Mouse (Mus musculus): ENCODE results near the gene Fig4. TPM values are rescaled to one million over a fixed set of nuclear protein-coding genes. Genes with fewer than 3 reads are reported as not detected.

Fig4 gene
- polyA plus RNA-seq, 1 experiment from 2014 or later, result 16.4 TPM

GRCm38 (mm10) chr10:41157296-41157695 is 145.8 kb downstream of the Fig4 start:
- no peak overlapping the region for H3K4me3 ChIP-seq (ENCODE audit: low read depth, low read length)
- H3K4me2 ChIP-seq, result no peak overlapping the region
- no peaks in the 10 kb centered on the region for H3K27me3 ChIP-seq (ENCODE audit: insufficient read depth, low read length)
- no peak overlapping the region for H3K9ac ChIP-seq
- ATAC-seq (ENCODE audit: insufficient read depth), result no peak
- H3K4me1 ChIP-seq (ENCODE audit: insufficient read depth), result no peaks in the 10 kb centered on the region
- 88% methylated on average over 2 of the region's 2 CpGs for WGBS
- H3K27ac ChIP-seq (ENCODE audit: low read depth), result no peak overlapping the region
- no peaks in the 10 kb centered on the region for H3K9me3 ChIP-seq (ENCODE audit: low read depth, low read length)
- no peaks in the 10 kb centered on the region for H3K36me3 ChIP-seq (ENCODE audit: insufficient read depth)
- no peak for DNase-seq
- no peak for TF ChIP-seq CTCF (IDR thresholded peaks at IDR 0.05; ENCODE audit: low read depth)

- 38% methylated on average over 1 of the region's 1 CpGs for WGBS
- Histone ChIP-seq H3K4me3 (ENCODE audit: low read depth, low read length) (no peak overlapping the region), H3K4me2 (no peak overlapping the region), H3K27me3 (ENCODE audit: insufficient read depth, low read length) (no peaks in the 10 kb centered on the region), H3K9me3 (ENCODE audit: low read depth, low read length) (no peaks in the 10 kb centered on the region), H3K27ac (ENCODE audit: low read depth) (no peak overlapping the region), H3K36me3 (ENCODE audit: insufficient read depth) (no peaks in the 10 kb centered on the region), H3K4me1 (ENCODE audit: insufficient read depth) (peaks cover under 1% of the 10 kb centered on the region; the same call in 1 of the 2 replicates), H3K9ac (no peak overlapping the region)
- no peak for TF ChIP-seq CTCF (IDR thresholded peaks at IDR 0.05; ENCODE audit: low read depth)
- DNase-seq (no peak), ATAC-seq (ENCODE audit: insufficient read depth) (no peak)
These were observed 146.4 kb downstream of the Fig4 start for GRCm38 (mm10) chr10:41156693-41157092.

- peaks cover 6% of the 10 kb centered on the region; the same call in 1 of the 2 replicates for H3K4me1 ChIP-seq (ENCODE audit: insufficient read depth)
- no peaks in the 10 kb centered on the region for H3K9me3 ChIP-seq (ENCODE audit: low read depth, low read length)
- H3K27me3 ChIP-seq (ENCODE audit: insufficient read depth, low read length), result no peaks in the 10 kb centered on the region
- no peak for TF ChIP-seq CTCF (IDR thresholded peaks at IDR 0.05; ENCODE audit: low read depth)
- ATAC-seq (ENCODE audit: insufficient read depth) (no peak), DNase-seq (no peak)
- 75% methylated on average over 5 of the region's 5 CpGs for WGBS
- no peaks in the 10 kb centered on the region for H3K36me3 ChIP-seq (ENCODE audit: insufficient read depth)
- no peak overlapping the region for H3K4me2 ChIP-seq
- H3K27ac ChIP-seq (ENCODE audit: low read depth), result no peak overlapping the region
- no peak overlapping the region for H3K9ac ChIP-seq
- H3K4me3 ChIP-seq (ENCODE audit: low read depth, low read length), result no peak overlapping the region
These were observed 149.8 kb downstream of the Fig4 start for GRCm38 (mm10) chr10:41153229-41153750.

GRCm38 (mm10) chr10:41151901-41152300 is 151.2 kb downstream of the Fig4 start:
- no peak for TF ChIP-seq CTCF (IDR thresholded peaks at IDR 0.05; ENCODE audit: low read depth)
- Histone ChIP-seq H3K9me3 (ENCODE audit: low read depth, low read length) (no peaks in the 10 kb centered on the region), H3K27me3 (ENCODE audit: insufficient read depth, low read length) (no peaks in the 10 kb centered on the region), H3K27ac (ENCODE audit: low read depth) (no peak overlapping the region), H3K9ac (no peak overlapping the region), H3K36me3 (ENCODE audit: insufficient read depth) (no peaks in the 10 kb centered on the region), H3K4me3 (ENCODE audit: low read depth, low read length) (no peak overlapping the region), H3K4me1 (ENCODE audit: insufficient read depth) (peaks cover 6% of the 10 kb centered on the region; the same call in 1 of the 2 replicates), H3K4me2 (no peak overlapping the region)
- no peak for DNase-seq
- 73% methylated on average over 4 of the region's 4 CpGs for WGBS
- no peak for ATAC-seq (ENCODE audit: insufficient read depth)

- no peak for TF ChIP-seq CTCF (IDR thresholded peaks at IDR 0.05; ENCODE audit: low read depth)
- peak; percentile 80 for DNase-seq
These were observed 151.6 kb downstream of the Fig4 start for GRCm38 (mm10) chr10:41151441-41151840.

GRCm38 (mm10) chr10:41151021-41151420 is 152.0 kb downstream of the Fig4 start:
- peaks cover 6% of the 10 kb centered on the region; the same call in 1 of the 2 replicates for H3K4me1 ChIP-seq (ENCODE audit: insufficient read depth)
- DNase-seq, result peak; percentile 20
- 64% methylated on average over 10 of the region's 10 CpGs for WGBS
- no peaks in the 10 kb centered on the region for H3K9me3 ChIP-seq (ENCODE audit: low read depth, low read length)
- H3K4me3 ChIP-seq (ENCODE audit: low read depth, low read length), result no peak overlapping the region
- TF ChIP-seq CTCF (IDR thresholded peaks at IDR 0.05; ENCODE audit: low read depth), result no peak
- ATAC-seq (ENCODE audit: insufficient read depth), result no peak
- H3K27me3 ChIP-seq (ENCODE audit: insufficient read depth, low read length), result no peaks in the 10 kb centered on the region
- H3K27ac ChIP-seq (ENCODE audit: low read depth), result no peak overlapping the region
- 0 out of 2 replicates have a peak overlapping the region, but pooled peaks have one; percentile 2 for H3K9ac ChIP-seq
- H3K4me2 ChIP-seq, result peak overlapping the region; percentile 40
- no peaks in the 10 kb centered on the region for H3K36me3 ChIP-seq (ENCODE audit: insufficient read depth)

More at GRCm38 (mm10) chr10:41151441-41151840, 151.6 kb downstream of the Fig4 start:
- Histone ChIP-seq H3K27ac (ENCODE audit: low read depth) (no peak overlapping the region), H3K4me1 (ENCODE audit: insufficient read depth) (peaks cover 6% of the 10 kb centered on the region; the same call in 1 of the 2 replicates), H3K9ac (0 out of 2 replicates have a peak overlapping the region, but pooled peaks have one; percentile 2), H3K4me3 (ENCODE audit: low read depth, low read length) (no peak overlapping the region), H3K4me2 (peak overlapping the region; percentile 40), H3K27me3 (ENCODE audit: insufficient read depth, low read length) (no peaks in the 10 kb centered on the region), H3K9me3 (ENCODE audit: low read depth, low read length) (no peaks in the 10 kb centered on the region), H3K36me3 (ENCODE audit: insufficient read depth) (no peaks in the 10 kb centered on the region)
- WGBS, result 43% methylated on average over 18 of the region's 18 CpGs
- ATAC-seq (ENCODE audit: insufficient read depth), result no peak

GRCm38 (mm10) chr10:41150496-41150895 is 152.6 kb downstream of the Fig4 start:
- no peaks in the 10 kb centered on the region for H3K36me3 ChIP-seq (ENCODE audit: insufficient read depth)
- H3K4me2 ChIP-seq, result no peak overlapping the region
- DNase-seq (no peak), ATAC-seq (ENCODE audit: insufficient read depth) (no peak)
- no peaks in the 10 kb centered on the region for H3K9me3 ChIP-seq (ENCODE audit: low read depth, low read length)
- whole genome bisulfite sequencing, result 76% methylated on average over 2 of the region's 2 CpGs
- no peak overlapping the region for H3K4me3 ChIP-seq (ENCODE audit: low read depth, low read length)
- no peak for TF ChIP-seq CTCF (IDR thresholded peaks at IDR 0.05; ENCODE audit: low read depth)
- no peak overlapping the region for H3K27ac ChIP-seq (ENCODE audit: low read depth)
- H3K4me1 ChIP-seq (ENCODE audit: insufficient read depth), result peaks cover 6% of the 10 kb centered on the region; the same call in 1 of the 2 replicates
- H3K9ac ChIP-seq, result no peak overlapping the region
- H3K27me3 ChIP-seq (ENCODE audit: insufficient read depth, low read length), result no peaks in the 10 kb centered on the region

All from lung, embryonic 14.5 days (tissue).